15 mouse cellular contexts compared by ENCODE assay signal in genomic region chr16:87320252-87320555, GRCm38 (mm10). TPM values are rescaled to one million over a fixed set of nuclear protein-coding genes. Genes with fewer than 3 reads are reported as not detected.
DNase-seq lines count a peak whose midpoint lies in the region; ATAC-seq lines count a peak whose summit lies in the region.
"Had no signal": no experiment of that assay in that cellular context is flagged by ENCODE, and none has a peak within 500 bp of the region (broad histone marks: within the 10 kb centered on the region; RNA-seq: fewer than 3 reads in every experiment).

No protein-coding gene starts in this region.

- no peaks in the 10 kb centered on the region for H3K9me3 ChIP-seq in embryonic facial prominence, embryonic 11.5 days (replicated peaks; ENCODE audit: control insufficient read depth, low read length)
- no peaks in the 10 kb centered on the region for H3K9me3 ChIP-seq in embryonic facial prominence, embryonic 10.5 days
- no peaks in the 10 kb centered on the region for H3K9me3 ChIP-seq in lung, embryonic 15.5 days
- no peaks in the 10 kb centered on the region for H3K9me3 ChIP-seq in embryonic facial prominence, embryonic 13.5 days
- no peaks in the 10 kb centered on the region for H3K9me3 ChIP-seq in limb, embryonic 13.5 days
- H3K9me3 ChIP-seq: heart, embryonic 10.5 days; liver, embryonic 12.5 days had no signal

- no peak overlapping the region for H3K4me2 ChIP-seq in embryonic facial prominence, embryonic 11.5 days (ENCODE audit: low read depth, low read length)
- no peak overlapping the region for H3K4me2 ChIP-seq in lung, embryonic 15.5 days
- H3K4me2 ChIP-seq in embryonic facial prominence, embryonic 13.5 days, result no peak overlapping the region
- H3K4me2 ChIP-seq in limb, embryonic 13.5 days (replicated peaks), result no peak overlapping the region
- H3K4me2 ChIP-seq: liver, embryonic 12.5 days had no signal

- H3K9ac ChIP-seq in embryonic facial prominence, embryonic 11.5 days (replicated peaks; ENCODE audit: low read length), result no peak overlapping the region
- H3K9ac ChIP-seq in lung, embryonic 15.5 days, result no peak overlapping the region
- no peak overlapping the region for H3K9ac ChIP-seq in embryonic facial prominence, embryonic 13.5 days
- H3K9ac ChIP-seq in limb, embryonic 13.5 days, result no peak overlapping the region
- H3K9ac ChIP-seq: liver, embryonic 12.5 days had no signal

- no peaks in the 10 kb centered on the region for H3K36me3 ChIP-seq in embryonic facial prominence, embryonic 11.5 days (replicated peaks; ENCODE audit: control insufficient read depth, insufficient read depth, low read depth, low read length)
- H3K36me3 ChIP-seq in embryonic facial prominence, embryonic 10.5 days (replicated peaks), result no peaks in the 10 kb centered on the region
- H3K36me3 ChIP-seq in lung, embryonic 15.5 days, result no peaks in the 10 kb centered on the region
- H3K36me3 ChIP-seq in embryonic facial prominence, embryonic 13.5 days, result no peaks in the 10 kb centered on the region
- no peaks in the 10 kb centered on the region for H3K36me3 ChIP-seq in limb, embryonic 13.5 days
- H3K36me3 ChIP-seq: heart, embryonic 10.5 days; liver, embryonic 12.5 days had no signal

- H3K4me3 ChIP-seq in embryonic facial prominence, embryonic 11.5 days (ENCODE audit: low read depth, low read length), result no peak overlapping the region
- no peak overlapping the region for H3K4me3 ChIP-seq in embryonic facial prominence, embryonic 10.5 days
- H3K4me3 ChIP-seq in lung, embryonic 15.5 days, result no peak overlapping the region
- H3K4me3 ChIP-seq in embryonic facial prominence, embryonic 13.5 days, result no peak overlapping the region
- H3K4me3 ChIP-seq in limb, embryonic 13.5 days, result no peak overlapping the region
- H3K4me3 ChIP-seq: heart, embryonic 10.5 days; liver, embryonic 12.5 days had no signal

- WGBS in embryonic facial prominence, embryonic 11.5 days, result 26% methylated on average over 2 of the region's 2 CpGs
- 36% methylated on average over 2 of the region's 2 CpGs for WGBS in embryonic facial prominence, embryonic 10.5 days
- WGBS in lung, embryonic 15.5 days, result 56% methylated on average over 2 of the region's 2 CpGs
- whole genome bisulfite sequencing in embryonic facial prominence, embryonic 13.5 days, result 35% methylated on average over 2 of the region's 2 CpGs
- 33% methylated on average over 2 of the region's 2 CpGs for WGBS in limb, embryonic 13.5 days

- H3K27ac ChIP-seq in embryonic facial prominence, embryonic 11.5 days (replicated peaks; ENCODE audit: low read depth, low read length), result no peak overlapping the region
- H3K27ac ChIP-seq in embryonic facial prominence, embryonic 10.5 days (replicated peaks), result no peak overlapping the region; the same call in 1 of the 2 replicates
- H3K27ac ChIP-seq in lung, embryonic 15.5 days, result peak overlapping the region; percentile 60; the same call in 1 of the 2 replicates
- peak overlapping the region; percentile 18; the same call in 1 of the 2 replicates for H3K27ac ChIP-seq in embryonic facial prominence, embryonic 13.5 days
- H3K27ac ChIP-seq in limb, embryonic 13.5 days, result peak overlapping the region; percentile 93
- H3K27ac ChIP-seq: heart, embryonic 10.5 days; liver, embryonic 12.5 days had no signal

- DNase-seq in embryonic facial prominence, embryonic 11.5 days (ENCODE audit: low spot score), result no peak
- DNase-seq in embryonic facial prominence, embryonic 10.5 days (ENCODE audit: low spot score), result no peak
- DNase-seq in lung, postnatal 14 days, result no peak
- DNase-seq in thymus, postnatal 14 days, result no peak
- DNase-seq in layer of hippocampus, postnatal 36 days, result no peak
- DNase-seq: adrenal gland, adult 8-10 months; cerebellum, postnatal 10 days; thymus, postnatal 4 days had no signal

- ATAC-seq in embryonic facial prominence, embryonic 11.5 days (replicated peaks; ENCODE audit: insufficient number of reproducible peaks, low FRiP score, low TSS enrichment, low read depth), result peak; percentile 65; the same call in 1 of the 2 replicates
- no peak for ATAC-seq in lung, embryonic 15.5 days (ENCODE audit: borderline replicate concordance, extremely low read depth, low FRiP score, low TSS enrichment)
- no peak for ATAC-seq in embryonic facial prominence, embryonic 13.5 days (ENCODE audit: insufficient number of reproducible peaks, insufficient read depth, low FRiP score, low TSS enrichment, low read depth)
- no peak for ATAC-seq in limb, embryonic 13.5 days (ENCODE audit: low FRiP score, low read depth)
- ATAC-seq: intestine, embryonic 16.5 days; liver, embryonic 12.5 days; Patski had no signal

- no peaks in the 10 kb centered on the region for H3K27me3 ChIP-seq in embryonic facial prominence, embryonic 11.5 days (ENCODE audit: control insufficient read depth, insufficient read depth, low read length)
- H3K27me3 ChIP-seq in embryonic facial prominence, embryonic 10.5 days (replicated peaks; ENCODE audit: low read depth, poor library complexity, severe bottlenecking), result no peaks in the 10 kb centered on the region
- H3K27me3 ChIP-seq in lung, embryonic 15.5 days, result no peaks in the 10 kb centered on the region
- H3K27me3 ChIP-seq in embryonic facial prominence, embryonic 13.5 days, result no peaks in the 10 kb centered on the region
- H3K27me3 ChIP-seq in limb, embryonic 13.5 days, result no peaks in the 10 kb centered on the region
- H3K27me3 ChIP-seq: liver, embryonic 12.5 days; Patski had no signal

- H3K4me1 ChIP-seq in embryonic facial prominence, embryonic 11.5 days (ENCODE audit: control insufficient read depth, insufficient read depth, low read length), result no peaks in the 10 kb centered on the region
- H3K4me1 ChIP-seq in embryonic facial prominence, embryonic 10.5 days, result peaks cover 17% of the 10 kb centered on the region
- H3K4me1 ChIP-seq in lung, embryonic 15.5 days, result peaks cover 6% of the 10 kb centered on the region; the same call in 1 of the 2 replicates
- peaks cover 18% of the 10 kb centered on the region for H3K4me1 ChIP-seq in embryonic facial prominence, embryonic 13.5 days
- H3K4me1 ChIP-seq in limb, embryonic 13.5 days, result peaks cover 33% of the 10 kb centered on the region
- H3K4me1 ChIP-seq: heart, embryonic 10.5 days; liver, embryonic 12.5 days had no signal

RNA-seq across cellular contexts. Expression of gene N6amt1, which starts 33.8 kb away (rescaled TPM):
- polyA plus RNA-seq in embryonic facial prominence, embryonic 11.5 days (2014; fragmentation: Nextera tagmentation; extraction: Ambion mirVana), result 17.1 and 18.2 TPM in 2 replicates
- polyA plus RNA-seq in embryonic facial prominence, embryonic 10.5 days (2016; fragmentation: Nextera tagmentation; extraction: Ambion mirVana), result 23.3 and 24.0 TPM in 2 replicates
- polyA plus RNA-seq in lung, embryonic 15.5 days (2015; fragmentation: Nextera tagmentation; extraction: Ambion mirVana), result 21.1 and 21.4 TPM in 2 replicates
- polyA plus RNA-seq in embryonic facial prominence, embryonic 13.5 days (2015; fragmentation: Nextera tagmentation; extraction: Ambion mirVana), result 27.1 and 30.2 TPM in 2 replicates
- 32.6 and 35.6 TPM in 2 replicates for polyA plus RNA-seq in limb, embryonic 13.5 days (2015; fragmentation: Nextera tagmentation; extraction: Ambion mirVana)
- 10 to 100 TPM; 18.9 to 20.0 TPM for total RNA-seq in layer of hippocampus, postnatal 36 days (2021)

Comparison
In these comparisons a context has a peak if more than half of its experiments do, and no peak if none do; other contexts are left out.
1. H3K27ac ChIP-seq: peak in lung, embryonic 15.5 days (single experiment), embryonic facial prominence, embryonic 13.5 days (single experiment) and limb, embryonic 13.5 days (single experiment); none in embryonic facial prominence, embryonic 11.5 days (single experiment) and embryonic facial prominence, embryonic 10.5 days (single experiment).